Mouse (Mus musculus): ENCODE measurements at regions not wholly inside any gene's neighbourhood (a gene's known extent, or its start where the extent isn't known, plus 50 kb on each side); places are given as distances from the start of the nearest gene placed in this dataset.

DNA sequence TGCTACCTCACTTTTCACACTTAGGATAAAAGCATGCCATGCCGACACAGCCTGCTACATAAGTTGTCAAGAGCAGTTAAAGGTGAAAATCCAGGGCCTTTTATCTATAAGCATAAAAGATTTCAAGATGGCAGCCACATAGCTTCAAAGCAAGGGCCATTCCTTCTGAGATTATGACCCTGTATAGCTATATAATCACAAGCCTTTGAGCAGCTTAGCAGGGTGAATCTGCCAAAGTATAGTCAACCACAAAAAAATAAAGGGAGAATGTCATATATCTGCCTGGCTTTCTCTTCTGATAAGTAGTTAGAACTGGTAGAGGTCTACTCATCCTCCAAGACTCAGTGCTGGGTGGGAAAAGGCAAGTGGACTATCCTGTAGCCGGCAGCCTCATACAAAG lies 440.4 kb upstream of the Sphkap start:
- Histone ChIP-seq H3K36me3 (ENCODE audit: control insufficient read depth, insufficient read depth) (no peaks in the 10 kb centered on the region), H3K27me3 (ENCODE audit: control insufficient read depth, insufficient read depth, insufficient read length) (no peaks in the 10 kb centered on the region), H3K4me3 (no peak overlapping the region), H3K4me2 (ENCODE audit: low read depth) (no peak overlapping the region), H3ac (ENCODE audit: control insufficient read depth, insufficient read length) (no peak overlapping the region), H3K79me2 (ENCODE audit: control insufficient read depth, insufficient read depth) (no peaks in the 10 kb centered on the region)
- TF ChIP-seq POLR2A (IDR thresholded peaks at IDR 0.05; ENCODE audit: insufficient read length, low read depth): no peak
- TF ChIP-seq POLR2AphosphoS2 (IDR thresholded peaks at IDR 0.05; ENCODE audit: insufficient read length, low read depth): no peak
- no peak for TF ChIP-seq REST (IDR thresholded peaks at IDR 0.05; ENCODE audit: insufficient read depth, insufficient read length)
- TF ChIP-seq SRF (IDR thresholded peaks at IDR 0.05; ENCODE audit: control insufficient read depth, insufficient read length, low read depth): no peak
- no peak for TF ChIP-seq MAX (IDR thresholded peaks at IDR 0.05; ENCODE audit: low read depth)
- TF ChIP-seq TCF12 (IDR thresholded peaks at IDR 0.05; ENCODE audit: insufficient read depth, poor library complexity, severe bottlenecking): no peak
- no peak for TF ChIP-seq TCF3 (IDR thresholded peaks at IDR 0.05; ENCODE audit: insufficient read length, low read depth)
- no peak for TF ChIP-seq MYOG (IDR thresholded peaks at IDR 0.05; ENCODE audit: control insufficient read depth in 1 of 3, insufficient read depth in 1 of 3, insufficient read length in 2 of 3, low read depth in 2 of 3)
- no peak for TF ChIP-seq E2F4 (IDR thresholded peaks at IDR 0.05; ENCODE audit: insufficient read depth)
- no peak for TF ChIP-seq MYOD1 (IDR thresholded peaks at IDR 0.05; ENCODE audit: control insufficient read depth in 1 of 3, insufficient read length in 2 of 3, low read depth in 2 of 3)
- no peak for TF ChIP-seq CEBPB (IDR thresholded peaks at IDR 0.05; ENCODE audit: insufficient read depth, poor library complexity, severe bottlenecking)
- no peak for TF ChIP-seq USF1 (IDR thresholded peaks at IDR 0.05; ENCODE audit: low read depth)

DNA sequence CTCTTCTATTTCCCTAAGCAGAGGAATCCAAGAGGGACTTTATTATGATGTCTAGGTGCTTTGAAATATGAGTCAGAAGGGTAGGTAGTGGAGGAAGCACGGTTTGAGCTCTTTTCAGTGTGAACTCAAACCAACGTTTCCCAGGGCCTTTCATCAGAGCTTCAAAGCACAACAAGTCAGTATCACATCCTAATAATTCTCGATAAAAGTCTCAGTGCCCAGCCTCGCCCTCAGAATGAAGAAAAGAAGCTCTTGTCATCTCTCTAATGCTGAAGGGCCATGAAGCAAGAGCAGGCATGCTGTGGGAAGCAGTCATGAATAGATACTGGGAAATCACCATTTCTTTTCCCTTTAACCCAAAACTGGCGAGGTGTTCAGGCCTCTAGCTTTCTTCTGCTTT lies 440.0 kb upstream of the Sphkap start:
- no peaks in the 10 kb centered on the region for H3K27me3 ChIP-seq (ENCODE audit: control insufficient read depth, insufficient read depth, insufficient read length)
- H3K4me2 ChIP-seq (ENCODE audit: low read depth): no peak overlapping the region
- no peaks in the 10 kb centered on the region for H3K36me3 ChIP-seq (ENCODE audit: control insufficient read depth, insufficient read depth)
- H3K79me2 ChIP-seq (ENCODE audit: control insufficient read depth, insufficient read depth): no peaks in the 10 kb centered on the region
- TF ChIP-seq POLR2AphosphoS2 (IDR thresholded peaks at IDR 0.05; ENCODE audit: insufficient read length, low read depth) (no peak), SRF (IDR thresholded peaks at IDR 0.05; ENCODE audit: control insufficient read depth, insufficient read length, low read depth) (no peak), POLR2A (IDR thresholded peaks at IDR 0.05; ENCODE audit: insufficient read length, low read depth) (no peak), TCF3 (IDR thresholded peaks at IDR 0.05; ENCODE audit: insufficient read length, low read depth) (no peak), MYOG (IDR thresholded peaks at IDR 0.05; ENCODE audit: control insufficient read depth in 1 of 3, insufficient read depth in 1 of 3, insufficient read length in 2 of 3, low read depth in 2 of 3) (no peak), E2F4 (IDR thresholded peaks at IDR 0.05; ENCODE audit: insufficient read depth) (no peak), MYOD1 (IDR thresholded peaks at IDR 0.05; ENCODE audit: control insufficient read depth in 1 of 3, insufficient read length in 2 of 3, low read depth in 2 of 3) (no peak), USF1 (IDR thresholded peaks at IDR 0.05; ENCODE audit: low read depth) (no peak), REST (IDR thresholded peaks at IDR 0.05; ENCODE audit: insufficient read depth, insufficient read length) (no peak), CEBPB (IDR thresholded peaks at IDR 0.05; ENCODE audit: insufficient read depth, poor library complexity, severe bottlenecking) (no peak), TCF12 (IDR thresholded peaks at IDR 0.05; ENCODE audit: insufficient read depth, poor library complexity, severe bottlenecking) (no peak), MAX (IDR thresholded peaks at IDR 0.05; ENCODE audit: low read depth) (no peak)
- H3ac ChIP-seq (ENCODE audit: control insufficient read depth, insufficient read length): no peak overlapping the region
- H3K4me3 ChIP-seq: no peak overlapping the region

DNA sequence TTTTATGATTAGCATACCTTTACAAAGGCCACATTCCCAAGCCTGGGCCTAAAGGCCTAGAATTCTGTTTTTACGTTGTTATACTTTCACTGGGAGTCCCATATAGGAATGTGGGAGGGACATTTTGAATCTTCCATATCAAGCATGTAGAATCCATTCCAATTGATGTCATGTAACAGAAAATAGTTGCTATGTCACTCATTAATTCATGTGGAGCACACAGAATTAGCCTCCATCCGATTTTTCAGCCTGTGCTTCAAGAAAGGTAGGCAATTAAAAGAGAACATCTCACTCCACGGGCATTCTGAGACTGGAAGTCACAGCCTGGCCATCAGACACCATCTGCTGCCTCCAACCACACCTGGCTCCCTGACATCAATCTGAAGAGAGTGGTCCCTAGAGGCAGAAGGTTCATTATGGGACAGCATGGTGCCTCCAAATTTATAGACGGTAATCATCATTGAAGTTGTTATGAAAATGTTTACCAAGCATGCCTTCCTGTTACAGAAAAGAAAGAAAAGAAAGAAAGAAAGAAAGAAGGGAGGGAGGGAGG lies 436.9 kb upstream of the Sphkap start:
- TF ChIP-seq MYOD1 (IDR thresholded peaks at IDR 0.05; ENCODE audit: control insufficient read depth in 1 of 3, insufficient read length in 2 of 3, low read depth in 2 of 3) (no peak), MYOG (IDR thresholded peaks at IDR 0.05; ENCODE audit: control insufficient read depth in 1 of 3, insufficient read depth in 1 of 3, insufficient read length in 2 of 3, low read depth in 2 of 3) (no peak), TCF3 (IDR thresholded peaks at IDR 0.05; ENCODE audit: insufficient read length, low read depth) (no peak), SRF (IDR thresholded peaks at IDR 0.05; ENCODE audit: control insufficient read depth, insufficient read length, low read depth) (no peak), E2F4 (IDR thresholded peaks at IDR 0.05; ENCODE audit: insufficient read depth) (no peak), CEBPB (IDR thresholded peaks at IDR 0.05; ENCODE audit: insufficient read depth, poor library complexity, severe bottlenecking) (no peak), USF1 (IDR thresholded peaks at IDR 0.05; ENCODE audit: low read depth) (no peak), POLR2A (IDR thresholded peaks at IDR 0.05; ENCODE audit: insufficient read length, low read depth) (no peak), TCF12 (IDR thresholded peaks at IDR 0.05; ENCODE audit: insufficient read depth, poor library complexity, severe bottlenecking) (no peak), REST (IDR thresholded peaks at IDR 0.05; ENCODE audit: insufficient read depth, insufficient read length) (no peak), MAX (IDR thresholded peaks at IDR 0.05; ENCODE audit: low read depth) (no peak), POLR2AphosphoS2 (IDR thresholded peaks at IDR 0.05; ENCODE audit: insufficient read length, low read depth) (no peak)
- no peak overlapping the region for H3K4me3 ChIP-seq
- H3K36me3 ChIP-seq (ENCODE audit: control insufficient read depth, insufficient read depth): no peaks in the 10 kb centered on the region
- no peaks in the 10 kb centered on the region for H3K27me3 ChIP-seq (ENCODE audit: control insufficient read depth, insufficient read depth, insufficient read length)
- no peaks in the 10 kb centered on the region for H3K79me2 ChIP-seq (ENCODE audit: control insufficient read depth, insufficient read depth)
- no peak overlapping the region for H3ac ChIP-seq (ENCODE audit: control insufficient read depth, insufficient read length)
- no peak overlapping the region for H3K4me2 ChIP-seq (ENCODE audit: low read depth)

DNA sequence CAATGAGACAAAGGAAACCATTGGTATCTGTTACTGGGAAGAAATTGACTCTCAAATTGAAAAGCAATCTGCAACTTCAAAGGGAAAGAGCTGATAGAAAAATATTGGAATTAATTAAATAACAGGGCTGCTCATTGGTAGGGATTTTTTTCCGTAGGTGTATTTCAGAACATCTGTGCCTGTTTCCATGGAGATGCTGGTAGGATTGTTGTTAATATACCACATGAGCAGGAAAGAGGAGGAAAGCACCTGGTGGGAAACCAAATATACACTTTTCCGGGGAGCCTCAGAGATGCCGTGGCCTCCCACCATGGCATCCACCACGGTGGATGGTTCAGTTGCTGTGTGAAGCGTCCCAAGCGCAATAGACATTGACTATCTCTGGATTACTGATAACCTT lies 428.0 kb upstream of the Sphkap start:
- no peak overlapping the region for H3ac ChIP-seq (ENCODE audit: control insufficient read depth, insufficient read length)
- TF ChIP-seq MAX (IDR thresholded peaks at IDR 0.05; ENCODE audit: low read depth) (no peak), TCF12 (IDR thresholded peaks at IDR 0.05; ENCODE audit: insufficient read depth, poor library complexity, severe bottlenecking) (no peak), SRF (IDR thresholded peaks at IDR 0.05; ENCODE audit: control insufficient read depth, insufficient read length, low read depth) (no peak), POLR2A (IDR thresholded peaks at IDR 0.05; ENCODE audit: insufficient read length, low read depth) (no peak), CEBPB (IDR thresholded peaks at IDR 0.05; ENCODE audit: insufficient read depth, poor library complexity, severe bottlenecking) (no peak), TCF3 (IDR thresholded peaks at IDR 0.05; ENCODE audit: insufficient read length, low read depth) (no peak), MYOD1 (IDR thresholded peaks at IDR 0.05; ENCODE audit: control insufficient read depth in 1 of 3, insufficient read length in 2 of 3, low read depth in 2 of 3) (no peak), REST (IDR thresholded peaks at IDR 0.05; ENCODE audit: insufficient read depth, insufficient read length) (no peak), MYOG (IDR thresholded peaks at IDR 0.05; ENCODE audit: control insufficient read depth in 1 of 3, insufficient read depth in 1 of 3, insufficient read length in 2 of 3, low read depth in 2 of 3) (no peak)
- H3K36me3 ChIP-seq (ENCODE audit: control insufficient read depth, insufficient read depth): no peaks in the 10 kb centered on the region
- no peaks in the 10 kb centered on the region for H3K27me3 ChIP-seq (ENCODE audit: control insufficient read depth, insufficient read depth, insufficient read length)
- H3K4me2 ChIP-seq (ENCODE audit: low read depth): no peak overlapping the region
- H3K79me2 ChIP-seq (ENCODE audit: control insufficient read depth, insufficient read depth): no peaks in the 10 kb centered on the region
- H3K4me3 ChIP-seq: no peak overlapping the region
